Mouse (Mus musculus) kidney, adult 8-10 months (tissue): ENCODE data around the gene Pde6b.

Experiments used
- DNase-seq, 2 experiments: peaks; one replicate each; pipeline ENCODE4 v3.0.0; 2022

Pde6b gene

GRCm38 (mm10) chr5:108388201-108388600 is at the start of gene Pde6b:
Pde6b (plus strand) TSS chr5:108388391.
- DNase-seq = no peak

GRCm38 (mm10) chr5:108343680-108344170 is 44.5 kb upstream of the Pde6b start:
- DNase-seq = no peak

GRCm38 (mm10) chr5:108345313-108346071 is 42.7 kb upstream of the Pde6b start:
- DNase-seq = no peak

- DNase-seq = no peak
Observed at GRCm38 (mm10) chr5:108347843-108348242, 40.3 kb upstream of the Pde6b start.

- DNase-seq = no peak
Observed at GRCm38 (mm10) chr5:108349511-108350148, 38.6 kb upstream of the Pde6b start.

- no peak for DNase-seq
Observed at GRCm38 (mm10) chr5:108354056-108354455, 34.1 kb upstream of the Pde6b start.

GRCm38 (mm10) chr5:108357862-108358261 is 30.3 kb upstream of the Pde6b start:
- DNase-seq = no peak

GRCm38 (mm10) chr5:108359491-108359890 is 28.7 kb upstream of the Pde6b start:
- no peak for DNase-seq

GRCm38 (mm10) chr5:108360211-108360610 is 28.0 kb upstream of the Pde6b start:
- DNase-seq = no peak

- DNase-seq = no peak
Observed at GRCm38 (mm10) chr5:108362330-108362729, 25.9 kb upstream of the Pde6b start.

- no peak for DNase-seq
Observed at GRCm38 (mm10) chr5:108366328-108366983, 21.7 kb upstream of the Pde6b start.

- peak; percentile 1 to 27 for DNase-seq
Observed at GRCm38 (mm10) chr5:108366984-108367841, 21.0 kb upstream of the Pde6b start.

GRCm38 (mm10) chr5:108367871-108368332 is 20.3 kb upstream of the Pde6b start, which contains the start of gene Gm42517:
Gm42517 (minus strand) TSS chr5:108367922.
- no peak for DNase-seq

GRCm38 (mm10) chr5:108368446-108368845 is 19.7 kb upstream of the Pde6b start:
- DNase-seq = no peak

- DNase-seq = peak; percentile 2 to 11
Observed at GRCm38 (mm10) chr5:108368851-108369621, 19.2 kb upstream of the Pde6b start.

GRCm38 (mm10) chr5:108369964-108370363 is 18.2 kb upstream of the Pde6b start:
- DNase-seq = no peak

- no peak for DNase-seq
Observed at GRCm38 (mm10) chr5:108374079-108374478, 14.1 kb upstream of the Pde6b start.

GRCm38 (mm10) chr5:108376059-108376458 is 12.1 kb upstream of the Pde6b start:
- no peak for DNase-seq

GRCm38 (mm10) chr5:108378346-108378745 is 9.8 kb upstream of the Pde6b start:
- no peak for DNase-seq

GRCm38 (mm10) chr5:108385632-108386031 is 2.6 kb upstream of the Pde6b start:
- no peak for DNase-seq

GRCm38 (mm10) chr5:108386449-108386848 is 1.7 kb upstream of the Pde6b start:
- no peak for DNase-seq

GRCm38 (mm10) chr5:108389744-108390143 is 1.6 kb downstream of the Pde6b start:
- no peak for DNase-seq
